Mouse (Mus musculus): ENCODE data around the gene Hba-a1. TPM values are rescaled to one million over a fixed set of nuclear protein-coding genes. Genes with fewer than 3 reads are reported as not detected.

Hba-a1 gene
- 1,152 and 1,351 TPM in 2 replicates for polyA plus RNA-seq (2015; fragmentation: Nextera tagmentation; extraction: Ambion mirVana)

DNA sequence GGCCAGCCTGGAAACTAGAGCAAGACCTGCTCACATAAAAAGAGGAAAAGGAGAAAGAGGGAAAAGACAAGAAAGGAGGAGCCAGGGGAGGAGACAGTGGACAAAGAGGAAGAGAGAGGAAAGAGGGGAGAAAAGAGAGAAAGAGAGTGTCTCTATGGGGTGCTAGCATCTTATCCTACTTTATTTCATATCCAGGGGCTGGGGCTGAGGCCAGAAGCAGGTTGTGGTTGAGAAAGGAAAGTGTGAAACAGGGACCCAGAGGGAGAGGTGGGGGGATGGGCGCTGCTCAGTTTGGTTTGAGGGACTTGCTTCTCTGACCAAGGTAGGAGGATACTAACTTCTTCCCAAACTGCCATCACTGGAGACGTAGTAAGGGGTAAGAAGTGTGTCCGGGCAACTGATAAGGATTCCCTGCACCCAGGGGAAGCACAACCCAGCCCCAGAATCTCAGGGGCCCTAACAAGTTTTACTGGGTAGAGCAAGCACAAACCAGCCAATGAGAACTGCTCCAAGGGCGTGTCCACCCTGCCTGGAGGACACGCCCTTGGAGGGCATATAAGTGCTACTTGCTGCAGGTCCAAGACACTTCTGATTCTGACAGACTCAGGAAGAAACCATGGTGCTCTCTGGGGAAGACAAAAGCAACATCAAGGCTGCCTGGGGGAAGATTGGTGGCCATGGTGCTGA, at the start of gene Hba-a1:
TSS of gene Hba-a1 (plus strand) at position 421 of the 687 bp plus-strand sequence.

DNA sequence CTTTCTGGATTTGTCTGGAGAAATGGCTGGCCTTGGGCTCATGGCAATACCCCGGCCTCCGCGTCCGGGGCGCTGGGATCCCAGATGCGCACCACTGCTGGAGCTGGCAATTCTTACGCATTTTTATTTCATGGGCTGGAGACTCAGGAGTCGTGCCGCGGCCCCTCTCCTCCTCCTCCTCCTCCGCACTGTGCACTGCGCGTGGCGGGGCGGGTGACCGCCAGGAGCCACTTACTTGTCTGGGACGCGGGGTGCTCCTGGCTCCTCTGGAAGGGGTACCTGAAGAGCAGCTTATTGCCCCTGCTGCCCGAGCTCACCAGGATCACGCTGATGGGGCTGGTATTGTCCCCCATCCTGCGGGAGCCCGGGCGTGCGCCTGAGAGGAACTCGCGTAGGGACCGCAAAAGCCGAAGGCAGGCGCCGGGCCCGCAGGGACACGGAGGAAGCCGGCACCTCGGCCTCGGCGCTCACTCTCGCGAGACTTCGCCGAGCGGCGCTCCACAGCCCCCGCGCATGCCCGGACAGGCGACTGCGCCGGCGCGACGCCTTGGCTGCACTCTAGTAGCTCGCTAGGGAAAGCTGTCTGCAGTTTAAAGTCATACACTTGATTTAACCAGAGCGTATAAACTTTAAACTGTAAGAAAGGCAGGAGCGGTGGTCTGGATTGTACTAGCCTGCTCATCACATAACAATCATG, 16.0 kb upstream of the Hba-a1 start, which contains the start of gene Nprl3:
TSS of gene Nprl3 (minus strand) at position 520 of the 697 bp plus-strand sequence.

DNA sequence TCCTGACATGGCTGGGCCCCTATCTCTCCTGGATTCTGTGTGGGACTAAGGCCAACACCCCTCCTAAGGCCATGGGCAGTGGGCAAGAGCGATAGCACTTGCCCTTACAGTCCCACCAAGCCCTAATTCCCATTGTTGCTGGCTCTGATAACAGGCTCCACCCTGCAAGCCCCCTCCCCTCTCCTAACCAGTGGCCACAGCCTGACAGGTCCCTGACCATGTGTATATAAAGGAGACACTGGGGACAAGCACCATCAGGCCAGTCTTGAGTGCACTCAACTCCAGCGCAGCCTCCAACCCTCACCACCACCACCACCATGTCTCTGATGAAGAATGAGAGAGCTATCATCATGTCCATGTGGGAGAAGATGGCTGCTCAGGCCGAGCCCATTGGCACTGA, 7.0 kb upstream of the Hba-a1 start, which contains the start of gene Hba-x:
TSS of gene Hba-x (plus strand) at position 54 of the 400 bp plus-strand sequence.

GRCm38 (mm10) chr11:32286695-32287492, 3.6 kb downstream of the Hba-a1 start, which contains the start of gene Hbq1b:
Gene Hbq1b, plus strand, starts transcription at chr11:32286965.

GRCm38 (mm10) chr11:32296203-32296602, 12.9 kb downstream of the Hba-a1 start, which contains the start of gene Hba-a2:
Gene Hba-a2, plus strand, starts transcription at chr11:32296489.

GRCm38 (mm10) chr11:32299865-32300264, 16.6 kb downstream of the Hba-a1 start, which contains the start of gene Hbq1a:
Gene Hbq1a, plus strand, starts transcription at chr11:32300069.

Other genes with a start within 250 kb of the Hba-a1 start
- gene Il9r, start 83.2 kb upstream of the Hba-a1 start, polyA plus RNA-seq (2015; fragmentation: Nextera tagmentation; extraction: Ambion mirVana): 0.06 TPM in 1 of 2 replicates, not detected in the other
- gene Snrnp25, start 78.1 kb upstream of the Hba-a1 start, polyA plus RNA-seq (2015; fragmentation: Nextera tagmentation; extraction: Ambion mirVana): 13.7 and 19.0 TPM in 2 replicates
- 43.7 and 46.3 TPM in 2 replicates for gene Rhbdf1, start 61.2 kb upstream of the Hba-a1 start, polyA plus RNA-seq (2015; fragmentation: Nextera tagmentation; extraction: Ambion mirVana)
- gene Mpg, start 57.0 kb upstream of the Hba-a1 start, polyA plus RNA-seq (2015; fragmentation: Nextera tagmentation; extraction: Ambion mirVana): 17.7 and 20.4 TPM in 2 replicates
- 19.0 and 21.6 TPM in 2 replicates for gene Nprl3, start 15.8 kb upstream of the Hba-a1 start, polyA plus RNA-seq (2015; fragmentation: Nextera tagmentation; extraction: Ambion mirVana)
- gene Hba-x, start 7.1 kb upstream of the Hba-a1 start, polyA plus RNA-seq (2015; fragmentation: Nextera tagmentation; extraction: Ambion mirVana): 0.19 TPM in 1 of 2 replicates, not detected in the other
- gene Hbq1b, start 3.5 kb downstream of the Hba-a1 start, polyA plus RNA-seq (2015; fragmentation: Nextera tagmentation; extraction: Ambion mirVana): 0.77 TPM in 1 of 2 replicates, not detected in the other
- gene Hba-a2, start 13.0 kb downstream of the Hba-a1 start, polyA plus RNA-seq (2015; fragmentation: Nextera tagmentation; extraction: Ambion mirVana): 2,779 and 3,226 TPM in 2 replicates
- gene Hbq1a, start 16.6 kb downstream of the Hba-a1 start, polyA plus RNA-seq (2015; fragmentation: Nextera tagmentation; extraction: Ambion mirVana): not detected in 2 replicates
- 7.7 and 8.4 TPM in 2 replicates for gene Sh3pxd2b, start 64.3 kb downstream of the Hba-a1 start, polyA plus RNA-seq (2015; fragmentation: Nextera tagmentation; extraction: Ambion mirVana)
- gene Ubtd2, start 171.9 kb downstream of the Hba-a1 start, polyA plus RNA-seq (2015; fragmentation: Nextera tagmentation; extraction: Ambion mirVana): 35.0 and 36.2 TPM in 2 replicates
- gene Efcab9, start 248.6 kb downstream of the Hba-a1 start, polyA plus RNA-seq (2015; fragmentation: Nextera tagmentation; extraction: Ambion mirVana): 0.23 TPM in 1 of 2 replicates, not detected in the other
- gene Stk10, start 249.8 kb downstream of the Hba-a1 start, polyA plus RNA-seq (2015; fragmentation: Nextera tagmentation; extraction: Ambion mirVana): 1.1 and 1.6 TPM in 2 replicates